Mouse (Mus musculus) inflammation-experienced regulatory T-cells, adult 16 weeks (primary cell): ENCODE results near the gene Slc25a16. TPM values are rescaled to one million over a fixed set of nuclear protein-coding genes. Genes with fewer than 3 reads are reported as not detected.

Source experiments
- polyA plus RNA-seq: library from polyadenylated mRNA; unstranded; fragments of 100-300 nt; shearing (Covaris generic); gene quantifications from one replicate; pipeline ENCODE4 v1.2.1, GENCODE M21; 2017

Slc25a16 gene
- 4.1 TPM for polyA plus RNA-seq

GRCm38 (mm10) chr10:62919925-62920765 lies at the start of gene Slc25a16:
Slc25a16 (plus strand) TSS chr10:62920633.

GRCm38 (mm10) chr10:62908896-62909295 lies 11.5 kb upstream of the Slc25a16 start, which contains the start of gene Tet1:
Tet1 (minus strand) TSS chr10:62908996.

GRCm38 (mm10) chr10:62946738-62947471 lies 26.5 kb downstream of the Slc25a16 start, which contains the start of gene Dna2:
Dna2 (plus strand) TSS chr10:62947026.

GRCm38 (mm10) chr10:62980039-62980954 lies 59.9 kb downstream of the Slc25a16 start, which contains the start of gene Rufy2:
Rufy2 (plus strand) TSS chr10:62980223.

Other genes starting within 250 kb of the Slc25a16 start
- gene Stox1, start 194.5 kb upstream of the Slc25a16 start, polyA plus RNA-seq = 2.2 TPM
- 140 TPM for gene Ccar1, start 128.3 kb upstream of the Slc25a16 start, polyA plus RNA-seq
- 12.2 TPM for gene Tet1, start 11.6 kb upstream of the Slc25a16 start, polyA plus RNA-seq
- gene Dna2, start 26.4 kb downstream of the Slc25a16 start, polyA plus RNA-seq = 2.7 TPM
- 63.0 TPM for gene Rufy2, start 59.6 kb downstream of the Slc25a16 start, polyA plus RNA-seq
- gene Hnrnph3, start 103.6 kb downstream of the Slc25a16 start, polyA plus RNA-seq = 93.8 TPM
- gene Pbld2, start 103.7 kb downstream of the Slc25a16 start, polyA plus RNA-seq = 0.38 TPM
- gene Pbld1, start 139.5 kb downstream of the Slc25a16 start, polyA plus RNA-seq = not detected
- gene Atoh7, start 179.0 kb downstream of the Slc25a16 start, polyA plus RNA-seq = not detected